Mouse (Mus musculus) lung, postnatal 36 days (tissue): ENCODE measurements around the gene Dapk3.
"Not testable (repeated sequence)": the region's sequence is repeated elsewhere in the genome, so short reads cannot be mapped to it uniquely, and the experiment has no call there.

Experiments
- DNase-seq: peaks from one replicate; pipeline ENCODE4 v3.0.0; 2022; ENCODE audit warnings: mixed read lengths

Gene Dapk3

DNA sequence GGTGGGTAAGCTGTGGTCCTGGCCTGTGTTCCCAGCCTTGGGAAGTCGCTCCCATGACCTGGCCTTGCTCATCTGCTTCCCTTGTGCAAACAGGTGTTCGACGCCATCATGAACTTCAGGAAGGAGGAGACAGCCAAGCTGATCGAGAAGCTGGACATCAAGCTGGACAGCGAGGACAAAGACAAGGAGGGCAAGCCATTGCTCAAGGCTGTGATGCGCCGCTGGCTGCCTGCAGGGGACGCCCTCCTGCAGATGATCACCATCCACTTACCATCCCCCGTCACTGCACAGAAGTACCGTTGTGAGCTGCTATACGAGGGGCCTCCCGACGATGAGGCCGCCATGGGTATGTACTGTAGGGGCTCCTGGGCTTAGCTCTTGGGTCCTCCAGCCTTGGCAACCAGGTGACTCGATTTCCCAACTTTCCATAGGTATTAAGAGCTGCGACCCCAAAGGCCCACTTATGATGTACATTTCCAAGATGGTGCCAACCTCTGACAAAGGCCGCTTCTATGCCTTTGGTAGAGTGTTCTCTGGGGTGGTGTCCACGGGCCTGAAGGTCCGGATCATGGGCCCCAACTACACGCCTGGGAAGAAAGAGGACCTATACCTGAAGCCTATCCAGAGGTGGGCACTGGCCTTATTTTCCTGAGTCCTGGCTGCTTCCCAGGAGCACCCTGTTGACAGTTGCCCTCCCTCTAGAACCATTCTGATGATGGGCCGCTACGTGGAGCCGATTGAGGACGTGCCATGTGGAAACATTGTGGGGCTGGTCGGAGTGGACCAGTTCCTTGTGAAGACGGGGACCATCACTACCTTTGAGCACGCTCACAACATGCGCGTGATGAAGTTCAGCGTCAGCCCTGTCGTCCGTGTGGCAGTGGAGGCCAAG lies 3.1 kb upstream of the Dapk3 start:
- no peak for DNase-seq

DNA sequence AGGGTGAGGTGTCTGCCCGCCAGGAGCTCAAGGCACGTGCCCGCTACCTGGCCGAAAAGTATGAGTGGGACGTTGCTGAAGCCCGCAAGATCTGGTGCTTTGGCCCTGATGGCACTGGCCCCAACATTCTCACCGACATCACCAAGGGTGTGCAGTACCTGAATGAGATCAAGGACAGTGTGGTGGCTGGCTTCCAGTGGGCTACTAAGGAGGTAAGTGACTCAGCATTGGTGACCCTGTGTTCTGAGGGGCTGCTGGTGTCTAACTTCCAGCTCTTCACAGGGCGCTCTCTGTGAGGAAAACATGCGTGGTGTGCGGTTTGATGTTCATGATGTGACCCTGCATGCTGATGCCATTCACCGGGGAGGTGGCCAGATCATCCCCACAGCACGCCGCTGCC lies 1.9 kb upstream of the Dapk3 start:
- DNase-seq, result no peak

DNA sequence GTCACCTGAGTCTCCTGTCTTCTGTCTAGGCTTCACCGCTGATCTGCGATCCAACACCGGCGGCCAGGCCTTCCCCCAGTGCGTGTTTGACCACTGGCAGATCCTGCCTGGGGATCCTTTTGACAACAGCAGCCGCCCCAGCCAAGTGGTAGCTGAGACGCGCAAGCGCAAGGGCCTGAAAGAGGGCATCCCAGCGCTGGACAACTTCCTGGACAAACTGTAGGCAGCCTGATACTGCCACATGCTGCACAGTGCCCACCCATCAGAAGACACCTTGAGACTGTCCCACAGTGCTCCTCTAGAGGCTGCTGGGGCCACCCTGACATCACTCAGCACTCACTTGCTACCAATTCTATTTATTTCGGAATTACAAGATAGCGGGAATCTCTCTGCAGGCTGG lies 945 bp upstream of the Dapk3 start:
- not testable (repeated sequence) for DNase-seq

DNA sequence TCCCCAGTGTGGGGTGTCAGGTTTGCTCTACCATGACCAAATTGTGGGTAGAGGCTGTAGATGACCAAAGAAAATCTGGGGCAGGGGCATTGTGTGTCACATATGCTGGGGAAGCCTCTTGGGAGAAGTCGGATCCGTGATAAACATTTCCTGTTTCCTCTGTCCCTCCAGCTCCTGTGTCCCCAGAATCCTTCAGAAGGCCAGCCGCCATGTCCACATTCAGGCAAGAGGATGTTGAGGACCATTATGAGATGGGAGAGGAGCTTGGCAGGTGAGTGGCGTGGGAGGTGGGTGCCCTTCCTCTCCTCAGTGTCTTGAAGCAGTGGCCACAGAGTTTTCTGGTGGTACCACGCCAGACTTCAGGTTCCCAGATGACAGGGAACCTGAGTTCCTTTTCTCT lies 1.0 kb downstream of the Dapk3 start, which contains the start of gene 4930442H23Rik:
TSS of gene 4930442H23Rik (minus strand) at position 45 of the 400 bp plus-strand sequence.
- no peak for DNase-seq

DNA sequence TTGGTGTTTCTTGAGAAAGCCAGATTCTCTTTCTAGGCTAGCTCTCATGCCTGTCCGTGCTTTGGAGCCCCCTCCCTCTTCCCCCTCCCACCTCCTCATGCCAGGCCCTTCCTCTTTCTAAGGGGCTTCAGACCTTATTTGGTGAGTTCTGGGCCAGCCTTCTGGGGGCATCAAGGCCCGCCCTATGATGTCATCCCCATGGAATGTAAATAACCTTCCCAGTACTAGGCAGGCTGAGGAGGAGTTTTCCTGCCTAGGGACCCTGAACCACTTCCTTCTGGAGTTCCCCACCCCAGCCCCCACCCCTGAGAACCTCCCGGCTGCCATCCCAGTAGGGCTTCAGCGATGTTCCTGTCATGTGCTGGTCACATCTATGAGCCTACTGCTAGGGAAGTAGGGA lies 2.0 kb downstream of the Dapk3 start:
- peak; percentile 77 for DNase-seq

DNA sequence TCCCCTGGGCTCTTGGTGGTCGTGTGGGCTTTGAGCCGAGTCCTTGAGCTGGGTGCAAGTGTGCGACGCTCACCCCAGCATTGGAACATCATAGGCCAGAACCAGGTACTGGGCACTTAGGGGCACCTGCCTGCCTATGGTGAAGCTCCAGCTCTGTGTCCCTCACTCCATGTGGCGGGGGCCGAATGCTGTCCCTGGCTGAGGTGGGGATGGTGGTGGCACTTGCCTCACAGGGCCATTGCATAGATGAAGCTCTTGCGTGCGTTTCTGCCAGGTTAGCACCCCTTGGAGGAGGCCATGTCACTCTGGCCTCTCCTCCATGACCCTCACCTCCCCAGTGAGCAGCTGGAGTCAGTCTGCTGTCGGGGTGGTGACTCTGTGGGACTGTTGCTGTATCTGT lies 4.4 kb downstream of the Dapk3 start:
- DNase-seq, result no peak

DNA sequence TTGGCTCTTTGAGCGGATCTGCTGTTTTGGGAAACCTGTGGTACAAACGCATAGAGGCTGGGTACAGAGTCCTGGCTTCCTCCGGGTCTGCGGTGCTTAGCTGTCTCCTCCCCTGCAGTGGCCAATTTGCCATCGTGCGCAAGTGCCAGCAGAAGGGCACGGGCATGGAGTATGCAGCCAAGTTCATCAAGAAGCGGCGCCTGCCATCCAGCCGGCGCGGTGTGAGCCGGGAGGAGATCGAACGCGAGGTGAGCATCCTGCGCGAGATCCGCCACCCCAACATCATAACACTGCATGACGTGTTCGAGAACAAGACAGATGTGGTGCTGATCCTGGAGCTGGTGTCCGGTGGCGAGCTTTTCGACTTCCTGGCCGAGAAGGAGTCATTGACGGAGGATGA lies 7.0 kb downstream of the Dapk3 start:
- DNase-seq, result no peak

DNA sequence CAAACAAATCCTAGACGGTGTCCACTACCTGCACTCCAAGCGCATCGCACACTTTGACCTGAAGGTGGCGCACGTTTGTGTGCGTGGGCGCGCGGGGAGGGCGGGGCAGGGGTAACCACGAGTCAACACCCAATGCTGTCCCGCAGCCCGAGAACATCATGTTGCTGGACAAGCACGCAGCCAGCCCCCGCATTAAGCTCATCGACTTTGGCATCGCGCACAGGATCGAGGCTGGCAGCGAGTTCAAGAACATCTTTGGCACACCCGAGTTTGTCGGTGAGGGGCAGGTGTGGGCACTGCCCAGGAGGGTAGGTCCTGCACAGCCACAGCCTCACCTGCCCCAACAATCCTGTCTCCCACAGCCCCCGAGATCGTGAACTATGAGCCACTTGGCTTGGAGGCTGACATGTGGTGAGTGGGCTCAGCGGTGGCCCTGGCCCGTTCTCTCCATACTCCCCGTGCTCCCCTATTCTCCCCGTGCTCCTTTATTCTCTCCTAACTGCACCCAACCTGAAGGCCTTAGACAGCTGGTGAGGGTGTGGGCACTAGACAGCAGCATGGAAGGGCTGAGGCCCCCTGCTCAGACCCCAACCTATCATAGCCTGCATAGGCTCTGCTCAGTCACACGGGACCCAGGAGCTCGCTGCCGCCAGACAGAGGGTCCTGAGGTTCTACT lies 7.6 kb downstream of the Dapk3 start:
- DNase-seq, result peak; percentile 54

DNA sequence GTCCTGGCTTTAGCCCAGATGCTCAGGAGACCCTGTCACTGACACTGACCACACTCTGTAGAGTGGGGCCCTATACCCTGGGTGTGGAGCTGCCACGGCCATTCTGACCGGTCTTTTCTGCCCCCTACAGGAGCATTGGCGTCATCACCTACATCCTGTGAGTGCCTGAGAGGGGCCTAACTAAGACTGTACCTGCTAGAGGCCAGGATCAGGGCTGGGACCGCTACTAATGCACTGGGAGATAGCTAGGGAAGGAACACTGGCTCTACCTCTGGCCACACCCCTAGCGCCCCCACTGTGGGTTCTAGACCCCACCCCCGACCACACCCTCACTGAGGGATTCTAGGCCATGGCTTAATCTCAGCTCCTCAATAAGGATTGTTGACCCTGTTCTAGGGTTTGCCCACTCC lies 8.1 kb downstream of the Dapk3 start:
- no peak for DNase-seq

DNA sequence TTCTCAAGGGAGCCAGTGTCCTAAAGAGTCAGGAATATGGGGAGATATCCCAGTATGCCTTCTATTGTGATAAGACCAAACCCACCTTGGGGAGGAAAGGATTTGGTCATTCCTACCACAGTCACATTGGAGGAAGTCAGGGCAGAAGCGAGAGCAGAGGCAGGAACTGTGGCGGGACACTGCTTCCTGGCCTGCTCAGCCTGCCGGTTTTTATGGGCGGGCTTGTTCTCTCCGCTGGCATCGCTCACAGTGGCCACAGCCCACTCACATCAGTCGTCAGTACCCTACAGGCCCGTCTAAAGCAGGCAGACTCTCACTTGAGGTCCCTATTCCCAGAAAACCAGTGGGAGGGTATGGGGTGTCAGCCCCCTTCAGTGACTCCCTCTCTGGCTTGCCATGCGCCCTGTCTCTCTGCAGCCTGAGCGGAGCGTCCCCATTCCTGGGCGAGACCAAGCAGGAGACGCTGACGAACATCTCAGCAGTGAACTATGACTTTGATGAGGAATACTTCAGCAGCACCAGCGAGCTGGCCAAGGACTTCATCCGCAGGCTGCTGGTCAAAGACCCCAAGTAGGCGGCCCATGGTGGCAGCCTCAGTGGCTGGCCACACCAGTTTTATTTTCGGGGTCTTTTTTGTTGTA lies 8.7 kb downstream of the Dapk3 start:
- DNase-seq, result no peak

DNA sequence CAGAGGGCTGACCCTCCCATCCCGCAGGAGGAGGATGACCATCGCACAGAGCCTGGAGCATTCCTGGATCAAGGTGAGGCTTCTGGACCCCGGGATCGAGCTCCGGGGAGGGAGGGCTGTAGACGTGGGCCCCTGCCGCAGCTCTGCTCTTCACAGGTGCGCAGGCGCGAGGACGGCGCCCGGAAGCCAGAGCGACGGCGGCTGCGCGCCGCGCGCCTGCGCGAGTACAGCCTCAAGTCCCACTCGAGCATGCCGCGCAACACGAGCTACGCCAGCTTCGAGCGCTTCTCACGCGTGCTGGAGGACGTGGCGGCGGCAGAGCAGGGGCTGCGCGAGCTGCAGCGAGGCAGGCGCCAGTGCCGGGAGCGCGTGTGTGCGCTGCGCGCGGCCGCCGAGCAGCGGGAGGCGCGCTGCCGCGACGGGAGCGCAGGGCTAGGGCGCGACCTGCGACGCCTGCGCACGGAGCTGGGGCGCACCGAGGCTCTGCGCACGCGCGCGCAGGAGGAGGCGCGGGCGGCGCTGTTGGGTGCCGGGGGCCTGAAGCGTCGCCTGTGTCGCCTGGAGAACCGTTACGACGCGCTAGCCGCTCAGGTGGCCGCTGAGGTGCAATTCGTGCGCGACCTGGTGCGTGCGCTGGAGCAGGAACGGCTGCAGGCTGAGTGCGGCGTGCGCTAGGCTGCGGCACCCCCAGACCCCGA lies 9.6 kb downstream of the Dapk3 start:
- peak; percentile 84 for DNase-seq

DNA sequence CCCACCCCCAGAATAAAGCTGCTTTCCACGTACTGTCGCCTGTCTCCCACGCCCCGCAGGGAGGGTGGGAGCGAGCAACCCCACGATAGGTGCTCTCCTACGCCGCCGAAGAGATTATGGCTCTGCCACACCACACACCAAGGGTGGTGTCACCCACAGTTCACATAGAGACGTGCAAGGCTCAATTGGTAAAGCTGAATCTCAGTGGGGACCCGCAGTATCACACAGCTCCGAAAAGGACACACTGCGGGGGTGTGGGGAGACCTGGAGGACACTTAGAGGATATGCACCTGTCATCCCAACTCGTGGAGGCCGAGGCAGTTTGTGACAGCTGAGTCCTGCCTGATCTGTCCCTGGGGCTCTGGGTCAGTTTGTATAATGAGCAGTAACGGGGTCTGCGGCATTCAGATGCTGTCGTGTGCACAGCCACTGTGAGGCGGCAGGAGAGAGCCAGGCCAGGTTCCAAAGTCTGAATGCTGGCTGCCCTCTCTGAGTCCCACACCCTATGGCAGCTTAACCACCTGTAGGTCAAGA lies 10.2 kb downstream of the Dapk3 start:
- no peak for DNase-seq

DNA sequence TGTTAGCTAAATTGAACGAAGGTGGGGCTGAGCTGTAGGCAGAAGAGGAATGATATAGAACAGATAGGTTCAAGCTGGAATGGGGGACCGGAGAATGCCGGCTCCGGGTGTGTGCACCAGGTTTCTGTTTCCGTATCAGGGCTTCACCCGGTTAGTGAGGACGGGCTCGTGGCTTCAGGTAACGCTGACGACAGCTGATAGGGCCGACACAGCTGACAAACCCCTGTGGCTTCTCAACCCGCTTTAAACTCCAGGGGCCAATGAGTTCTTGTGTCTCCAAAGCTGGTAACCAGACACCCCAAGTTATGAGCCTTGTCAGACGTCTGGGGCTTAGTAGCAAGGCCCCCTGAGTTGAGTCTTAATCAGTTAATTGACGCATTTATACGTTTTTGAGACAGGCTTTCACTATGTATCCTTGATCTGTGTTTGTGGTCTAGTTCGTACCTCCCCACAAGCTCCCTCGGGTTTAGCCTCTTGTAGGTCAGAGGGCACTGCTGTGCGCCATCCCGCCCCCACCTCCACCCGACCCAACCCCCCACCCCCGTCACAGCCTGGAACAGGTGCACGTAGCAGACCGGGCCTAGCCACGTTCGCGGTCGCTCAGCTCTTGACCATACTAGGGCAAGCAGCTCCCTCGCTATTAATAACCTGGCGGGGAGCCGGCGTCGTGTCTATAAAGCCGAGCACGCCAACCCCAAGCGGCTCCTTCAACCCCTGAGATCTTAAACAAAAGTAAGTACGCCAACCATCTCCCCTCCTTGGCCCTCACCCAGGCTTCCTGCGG lies 11.4 kb downstream of the Dapk3 start:
- DNase-seq, result peak; percentile 65

DNA sequence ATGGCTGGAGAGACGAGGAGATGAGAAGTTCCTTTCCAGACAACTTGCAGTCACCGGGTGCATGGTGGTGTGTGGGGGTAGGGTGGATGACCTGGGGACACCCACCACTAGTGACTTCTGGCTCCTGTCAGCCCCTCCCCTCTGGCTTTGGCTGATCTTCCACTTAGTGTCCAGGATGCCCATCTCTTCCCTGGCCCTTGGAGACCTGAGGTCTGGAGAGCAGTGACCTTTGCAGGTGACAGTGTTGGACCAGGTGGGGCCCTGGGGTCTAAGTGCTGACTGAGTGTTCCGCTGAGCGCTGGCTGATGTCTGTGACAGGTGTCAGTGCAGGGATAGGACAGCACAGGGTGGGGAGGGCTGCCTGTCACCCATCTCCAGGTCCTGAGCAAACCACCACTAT lies 12.5 kb downstream of the Dapk3 start:
- no peak for DNase-seq

DNA sequence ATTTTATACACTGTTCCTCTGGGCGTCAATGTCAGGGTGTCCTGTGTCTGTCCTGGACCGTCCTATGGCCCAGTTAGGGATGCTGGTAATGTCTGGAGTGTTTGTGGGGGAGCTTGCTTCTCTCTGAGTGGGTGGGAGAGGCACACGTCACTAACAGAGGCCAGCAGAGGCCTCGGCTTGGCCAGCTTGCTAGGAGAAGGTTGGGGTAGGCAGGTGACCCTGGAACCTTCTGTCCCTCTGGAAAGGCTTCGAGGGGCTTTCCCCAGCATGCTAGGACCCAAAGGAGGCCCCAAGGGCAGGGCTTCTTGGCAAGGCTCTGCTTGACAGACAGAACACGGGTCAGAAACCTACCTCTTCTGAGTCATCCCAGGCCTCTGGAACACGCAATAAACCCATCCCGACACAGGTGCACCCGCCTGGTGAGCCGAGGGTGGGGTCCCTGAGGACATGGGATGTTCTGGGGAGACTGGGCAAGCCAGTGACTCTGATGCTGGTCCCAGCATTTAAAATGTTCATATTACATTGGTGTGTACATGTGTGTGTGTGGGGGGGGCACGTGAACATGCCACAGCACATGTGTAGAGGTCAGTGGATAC lies 13.8 kb downstream of the Dapk3 start:
- DNase-seq, result no peak

DNA sequence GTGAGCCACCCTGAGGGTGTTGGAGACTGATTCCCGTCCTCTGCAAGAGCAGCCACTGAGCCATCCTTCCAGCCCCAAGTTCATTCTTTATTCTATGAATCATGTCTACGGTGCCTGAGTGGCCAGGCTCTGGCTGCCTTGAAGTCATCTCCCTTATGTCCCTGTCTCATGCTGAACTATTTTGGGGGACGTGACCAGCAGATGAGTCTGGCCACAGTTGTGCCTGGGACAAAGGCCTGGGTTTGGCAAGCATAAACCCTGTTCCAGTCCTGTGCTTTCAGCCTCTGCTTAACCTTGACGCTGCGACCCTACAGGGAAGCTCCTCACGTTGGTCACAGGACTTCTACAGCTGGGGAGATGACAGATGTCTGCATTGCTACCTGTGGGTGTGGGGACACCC lies 14.5 kb downstream of the Dapk3 start:
- DNase-seq, result no peak

DNA sequence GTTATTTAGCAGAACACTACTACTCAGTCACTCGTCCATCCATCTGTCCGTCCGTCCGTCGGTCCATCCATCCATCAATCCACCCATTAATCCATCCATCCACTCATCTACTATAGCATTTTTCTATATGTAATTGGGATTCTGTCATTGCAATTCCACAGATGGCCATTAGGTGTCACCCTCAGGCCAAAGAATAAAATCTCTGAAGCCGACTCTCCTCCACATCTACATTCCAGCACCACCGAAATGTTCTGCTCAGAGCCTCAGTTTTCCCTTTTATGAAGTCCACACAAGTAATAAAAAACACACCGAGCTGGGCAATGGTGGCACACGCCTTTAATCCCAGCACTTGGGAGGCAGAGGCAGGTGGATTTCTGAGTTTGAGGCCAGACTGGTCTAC lies 15.4 kb downstream of the Dapk3 start:
- peak; percentile 87 for DNase-seq

DNA sequence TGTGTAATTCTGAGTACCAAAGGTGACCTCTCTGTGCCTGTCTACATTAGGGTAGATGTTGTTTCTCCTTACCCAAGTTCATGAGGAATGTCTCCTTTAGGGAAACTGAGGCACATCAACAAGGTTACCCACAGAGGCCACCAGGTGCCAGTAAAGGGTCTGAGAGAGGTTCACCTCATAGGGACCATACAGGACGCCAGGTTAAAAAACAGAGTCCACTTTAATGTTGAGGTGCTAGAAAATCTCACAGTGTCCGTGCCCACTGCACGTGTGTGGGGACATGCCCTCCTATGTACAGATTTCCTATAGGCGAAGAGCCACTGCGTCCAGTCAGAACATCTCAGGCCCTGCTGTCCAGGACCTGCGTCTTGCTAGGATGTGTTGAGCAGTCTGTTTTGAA lies 16.2 kb downstream of the Dapk3 start:
- DNase-seq, result no peak

DNA sequence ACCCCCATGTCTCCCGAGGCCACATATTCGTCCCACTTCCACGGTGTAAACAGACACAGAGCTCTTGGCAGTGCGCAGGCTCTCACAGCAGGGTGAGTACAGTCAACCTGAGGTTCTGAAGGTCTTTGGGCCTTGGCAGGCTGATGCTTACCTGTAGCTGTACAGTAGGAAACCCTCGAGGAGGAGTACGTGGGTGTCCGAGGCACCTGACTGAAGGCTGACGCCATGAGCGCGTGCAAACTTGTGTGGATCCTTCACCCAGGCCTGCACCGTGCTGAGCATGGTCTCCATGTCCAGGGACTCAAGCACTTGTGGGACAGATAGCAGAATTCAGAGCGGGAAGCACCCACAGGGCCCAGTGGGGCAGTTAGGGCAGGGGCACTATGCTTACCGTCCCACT lies 17.3 kb downstream of the Dapk3 start:
- no peak for DNase-seq

DNA sequence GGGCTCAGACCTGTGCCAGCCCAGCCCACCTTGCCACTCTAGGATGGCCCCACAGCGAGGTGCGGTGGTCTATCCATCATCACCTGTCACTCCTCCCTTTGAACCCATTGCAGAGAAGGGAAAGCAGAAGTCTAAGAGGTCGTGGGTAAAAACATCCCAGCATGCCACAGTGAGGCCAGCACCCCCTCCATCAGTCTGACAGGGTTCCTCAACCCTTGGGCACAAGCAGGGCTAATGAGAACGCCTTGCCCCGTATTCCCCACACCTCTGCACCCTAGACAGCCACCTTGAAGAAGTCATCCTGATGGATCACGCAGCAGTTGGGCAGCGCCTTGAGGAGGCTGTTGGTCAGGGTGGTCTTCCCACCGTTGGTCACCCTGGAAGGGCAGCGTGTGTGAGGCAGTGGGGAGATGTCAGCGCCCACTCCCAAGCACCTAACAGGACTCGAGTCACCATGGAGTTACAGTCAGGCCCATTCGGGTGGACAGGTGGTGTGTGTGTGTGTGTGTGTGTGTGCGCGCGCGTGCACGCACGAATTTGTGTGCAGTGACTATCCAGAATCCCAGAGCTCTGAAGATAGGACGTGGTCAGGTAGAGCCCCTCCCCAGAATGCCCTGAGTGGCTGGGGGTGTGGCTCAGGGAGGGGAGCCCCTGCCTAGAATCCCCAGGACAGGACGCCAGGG lies 17.9 kb downstream of the Dapk3 start:
- DNase-seq, result no peak
